Mouse (Mus musculus): ENCODE data around the gene Atxn7l3.

DNA sequence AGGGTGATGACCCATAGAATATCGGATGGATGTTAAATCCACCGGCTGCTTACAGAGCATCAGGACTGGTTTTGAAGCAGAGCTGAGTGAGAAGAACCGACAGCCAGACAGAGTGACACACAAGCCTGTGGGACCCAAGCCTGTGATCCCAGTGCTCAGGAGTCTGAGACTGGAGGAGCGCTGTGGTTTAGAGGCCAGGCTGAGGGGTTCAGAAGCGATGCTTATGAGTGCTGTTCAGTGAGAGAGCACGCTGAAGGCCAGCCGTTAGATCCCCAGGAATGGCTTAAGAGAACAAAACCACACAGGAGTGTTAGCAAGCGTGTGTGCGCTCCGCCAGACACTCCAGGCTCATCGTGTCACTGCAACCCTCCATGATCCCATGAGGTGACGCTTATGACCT, 46.3 kb upstream of the Atxn7l3 start:
- no peak for TF ChIP-seq CTCF (IDR thresholded peaks at IDR 0.05; ENCODE audit: low read depth)
- TF ChIP-seq EP300 (IDR thresholded peaks at IDR 0.05; ENCODE audit: low read depth), result no peak

Measured in liver, embryonic 14.5 days (tissue).